Mouse (Mus musculus): ENCODE data around the gene Tspoap1. TPM values are rescaled to one million over a fixed set of nuclear protein-coding genes. Genes with fewer than 3 reads are reported as not detected.
A peak's percentile ranks its signal among the peaks of the same experiment; 100 is the strongest.

The Tspoap1 gene
- total RNA-seq, 2 experiments from 2014 or later: 128 to 144 TPM

- no peak for DNase-seq (ENCODE audit: low spot score in 2 of 2)
Observed at GRCm38 (mm10) chr11:87744964-87745363, 15.4 kb upstream of the Tspoap1 start.

GRCm38 (mm10) chr11:87745632-87746555 lies 14.4 kb upstream of the Tspoap1 start:
- DNase-seq (ENCODE audit: low spot score in 2 of 2): no peak

- no peak for DNase-seq (ENCODE audit: low spot score in 2 of 2)
Observed at GRCm38 (mm10) chr11:87747312-87747711, 13.0 kb upstream of the Tspoap1 start.

- peak; percentile 26 to 65 for DNase-seq (ENCODE audit: low spot score in 2 of 2)
Observed at GRCm38 (mm10) chr11:87747716-87748115, 12.6 kb upstream of the Tspoap1 start.

- DNase-seq (ENCODE audit: low spot score in 2 of 2): no peak
Observed at GRCm38 (mm10) chr11:87748132-87749119, 11.9 kb upstream of the Tspoap1 start.

- no peak for DNase-seq (ENCODE audit: low spot score in 2 of 2)
Observed at GRCm38 (mm10) chr11:87749192-87750042, 10.9 kb upstream of the Tspoap1 start.

GRCm38 (mm10) chr11:87750043-87750421 lies 10.3 kb upstream of the Tspoap1 start:
- no peak for DNase-seq (ENCODE audit: low spot score in 2 of 2)

- no peak for DNase-seq (ENCODE audit: low spot score in 2 of 2)
Observed at GRCm38 (mm10) chr11:87750521-87750920, 9.8 kb upstream of the Tspoap1 start.

- no peak for DNase-seq (ENCODE audit: low spot score in 2 of 2)
Observed at GRCm38 (mm10) chr11:87751031-87751430, 9.3 kb upstream of the Tspoap1 start.

GRCm38 (mm10) chr11:87751491-87751966 lies 8.8 kb upstream of the Tspoap1 start:
- no peak for DNase-seq (ENCODE audit: low spot score in 2 of 2)

- no peak for DNase-seq (ENCODE audit: low spot score in 2 of 2)
Observed at GRCm38 (mm10) chr11:87752307-87752706, 8.0 kb upstream of the Tspoap1 start.

GRCm38 (mm10) chr11:87753255-87753654 lies 7.1 kb upstream of the Tspoap1 start:
- DNase-seq (ENCODE audit: low spot score in 2 of 2): no peak

GRCm38 (mm10) chr11:87753891-87754501 lies 6.3 kb upstream of the Tspoap1 start:
- DNase-seq (ENCODE audit: low spot score in 2 of 2): no peak

- no peak for DNase-seq (ENCODE audit: low spot score in 2 of 2)
Observed at GRCm38 (mm10) chr11:87754603-87755002, 5.7 kb upstream of the Tspoap1 start.

GRCm38 (mm10) chr11:87755360-87756017 lies 4.9 kb upstream of the Tspoap1 start:
- DNase-seq (ENCODE audit: low spot score in 2 of 2): no peak

- no peak for DNase-seq (ENCODE audit: low spot score in 2 of 2)
Observed at GRCm38 (mm10) chr11:87756251-87756820, 4.0 kb upstream of the Tspoap1 start.

GRCm38 (mm10) chr11:87757001-87757954 lies 3.1 kb upstream of the Tspoap1 start:
- DNase-seq (ENCODE audit: low spot score in 2 of 2): no peak

Measured in layer of hippocampus, adult 18-20 months (tissue).